Mouse (Mus musculus) bone marrow macrophage, adult 2 months (primary cell): ENCODE results near the gene Rhebl1.

Experiments used
- CTCF ChIP-seq: IDR thresholded peaks from 2 replicates; pipeline ENCODE4 v1.5.1; 2012; ENCODE audit warnings: low read depth, mild to moderate bottlenecking, low read length, moderate library complexity
- POLR2A ChIP-seq: IDR thresholded peaks from 2 replicates; pipeline ENCODE4 v1.6.1; 2012; ENCODE audit warnings: mild to moderate bottlenecking, low read depth, low read length, borderline replicate concordance

DNA sequence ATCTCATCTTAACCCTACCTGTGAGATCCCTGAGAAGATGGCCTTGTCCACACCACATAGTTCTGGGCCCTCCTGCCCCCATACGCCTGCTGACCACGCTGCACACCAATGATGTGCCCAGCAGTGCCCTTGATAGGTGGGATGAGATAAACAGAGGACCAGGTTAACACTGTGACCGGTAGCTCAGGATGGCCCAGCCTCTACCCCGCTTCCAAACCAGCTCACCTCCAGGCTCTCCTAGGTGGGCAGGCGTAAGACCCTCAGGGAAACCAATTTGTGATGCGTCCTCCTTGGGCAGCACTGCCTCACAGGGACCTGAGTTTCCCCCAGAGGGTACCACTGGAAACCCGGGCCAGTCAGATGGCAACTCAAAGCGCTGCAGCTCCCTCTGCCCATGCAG, 28.6 kb downstream of the Rhebl1 start:
- TF ChIP-seq CTCF (no peak), POLR2A (no peak)
